Mouse (Mus musculus): Measurements from ENCODE around the gene Hdhd3.

Hdhd3 gene

DNA sequence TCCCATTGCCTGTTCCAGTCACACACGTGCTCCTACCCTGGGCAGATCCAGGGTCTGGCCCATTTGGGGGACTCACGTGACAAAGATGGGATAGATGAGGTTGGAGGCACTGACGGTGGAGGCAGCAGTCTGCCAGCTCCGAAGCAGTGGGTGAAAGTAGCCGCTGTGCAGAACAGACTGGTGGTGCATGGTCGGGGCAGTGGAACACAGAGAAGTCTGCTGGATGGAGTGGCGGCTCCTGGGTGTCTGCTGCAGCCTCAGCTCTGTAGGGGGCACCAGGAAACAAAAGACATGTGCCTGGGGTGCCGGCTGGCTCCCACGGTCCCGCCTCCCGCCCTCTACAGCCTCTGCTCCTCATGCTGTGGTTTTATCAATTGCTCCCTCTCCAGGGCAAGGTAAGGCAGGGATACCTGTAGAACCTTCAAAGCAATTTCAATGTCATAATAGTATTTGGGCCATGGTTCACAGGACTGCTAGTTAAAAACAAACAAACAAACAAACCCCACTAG is 10.8 kb upstream of the Hdhd3 start:
- DNase-seq (ENCODE audit: inconsistent age in 2 of 2, low spot score in 1 of 2): peak in 1 of 2 experiments; percentile 32

DNA sequence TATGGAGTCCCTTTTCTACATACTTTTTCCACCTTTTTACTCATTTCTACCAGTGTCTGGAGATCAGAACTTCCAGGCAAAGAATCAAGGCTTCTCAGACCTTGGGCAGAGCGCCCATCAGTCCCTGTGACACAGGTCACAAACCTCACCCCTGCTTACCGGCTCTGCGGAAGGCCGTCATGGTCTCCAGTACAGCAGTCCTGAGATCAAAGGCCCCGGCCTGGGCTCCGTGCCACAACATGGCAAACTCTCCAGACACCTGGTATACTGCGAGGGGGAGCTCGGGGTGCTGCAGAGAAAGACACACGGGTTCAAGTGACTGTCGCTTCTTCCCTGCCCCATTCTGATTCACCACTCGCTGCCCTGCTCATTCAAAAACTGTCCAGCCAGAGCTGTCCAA is 6.7 kb upstream of the Hdhd3 start:
- peak; percentile 97 for DNase-seq (ENCODE audit: inconsistent age in 2 of 2, low spot score in 1 of 2)

DNA sequence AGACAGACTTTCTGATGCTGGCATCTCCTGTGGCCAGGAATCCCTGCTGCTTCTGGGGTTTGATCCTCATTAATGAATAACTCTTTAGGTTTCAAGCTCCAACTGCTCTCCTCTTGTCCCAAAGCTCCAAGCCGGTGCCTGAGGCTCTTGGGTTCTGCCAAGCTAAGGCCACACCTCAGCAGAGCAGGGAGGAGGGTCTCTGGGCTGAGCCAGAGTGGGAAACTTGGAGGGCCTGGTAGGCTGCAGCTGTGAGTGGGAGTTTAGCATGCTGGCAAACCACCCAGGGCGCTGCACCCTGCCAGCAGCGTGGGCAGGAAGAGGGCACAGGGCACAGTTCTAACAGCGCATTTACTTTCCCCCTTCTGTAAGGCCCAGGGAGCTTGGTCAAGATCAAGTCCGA is 5.6 kb upstream of the Hdhd3 start:
- peak in 1 of 2 experiments; percentile 25 for DNase-seq (ENCODE audit: inconsistent age in 2 of 2, low spot score in 1 of 2)

DNA sequence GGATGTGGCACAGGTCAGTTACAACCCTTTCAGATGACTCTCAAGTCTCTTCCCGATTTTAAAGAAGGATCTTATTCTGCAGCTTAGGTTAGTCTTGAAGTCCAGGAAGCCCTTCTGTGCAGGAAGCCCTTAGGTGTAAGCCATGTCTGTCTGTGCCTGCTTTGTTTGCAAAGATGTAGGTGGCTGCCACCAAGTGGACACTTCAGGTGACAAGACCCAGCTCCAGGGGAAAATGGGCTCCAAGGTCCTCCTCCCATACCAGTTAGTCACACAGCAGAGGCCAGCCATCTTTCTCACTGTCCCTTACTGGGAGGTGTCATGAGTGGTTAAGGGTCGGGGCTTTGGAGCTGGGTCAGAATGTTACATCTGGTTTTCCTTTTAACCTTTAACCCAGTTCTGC is 3.5 kb upstream of the Hdhd3 start:
- DNase-seq (ENCODE audit: inconsistent age in 2 of 2, low spot score in 1 of 2): peak; percentile 65 to 79

DNA sequence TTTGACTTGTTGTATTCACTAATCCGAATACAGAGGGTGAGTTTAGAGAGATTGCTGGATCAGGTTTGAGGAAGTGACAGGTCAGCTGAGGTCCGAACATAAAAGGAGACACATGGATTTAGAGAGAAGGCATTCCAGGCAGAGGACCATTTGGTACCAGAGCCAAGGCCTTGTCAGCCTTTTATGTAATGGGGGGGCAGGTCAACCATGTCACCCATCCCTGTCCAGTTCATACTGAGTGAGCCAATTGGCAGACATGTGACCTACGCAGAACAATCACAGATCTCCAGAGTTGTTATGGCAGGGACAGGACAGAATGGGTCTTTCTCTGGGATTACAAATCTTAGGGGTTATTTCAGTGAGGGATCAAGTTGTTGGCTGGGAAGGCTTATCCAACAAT is 2.7 kb upstream of the Hdhd3 start:
- peak in 1 of 2 experiments; percentile 64 for DNase-seq (ENCODE audit: inconsistent age in 2 of 2, low spot score in 1 of 2)

DNA sequence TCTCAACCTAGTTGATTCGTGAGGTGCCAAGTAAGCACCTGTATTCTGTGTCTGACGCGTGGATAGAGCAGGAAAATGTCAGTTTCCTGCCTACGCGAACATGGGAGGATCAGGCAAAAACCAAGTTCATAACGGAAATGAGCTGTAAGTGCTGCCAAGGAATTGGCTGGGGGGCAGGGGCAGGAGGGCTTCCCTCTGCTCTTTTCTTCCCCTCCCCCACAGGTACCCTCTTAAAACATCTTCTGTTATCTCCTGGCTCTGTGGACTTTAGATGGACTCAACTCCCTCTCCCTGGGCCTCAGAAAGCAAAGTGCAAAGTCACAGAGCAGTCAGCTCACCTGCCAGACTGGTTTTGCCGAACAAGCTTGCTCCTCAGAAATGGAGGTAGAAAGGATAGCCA is 298 bp downstream of the Hdhd3 start:
- DNase-seq (ENCODE audit: inconsistent age in 2 of 2, low spot score in 1 of 2): peak in 1 of 2 experiments; percentile 45

DNA sequence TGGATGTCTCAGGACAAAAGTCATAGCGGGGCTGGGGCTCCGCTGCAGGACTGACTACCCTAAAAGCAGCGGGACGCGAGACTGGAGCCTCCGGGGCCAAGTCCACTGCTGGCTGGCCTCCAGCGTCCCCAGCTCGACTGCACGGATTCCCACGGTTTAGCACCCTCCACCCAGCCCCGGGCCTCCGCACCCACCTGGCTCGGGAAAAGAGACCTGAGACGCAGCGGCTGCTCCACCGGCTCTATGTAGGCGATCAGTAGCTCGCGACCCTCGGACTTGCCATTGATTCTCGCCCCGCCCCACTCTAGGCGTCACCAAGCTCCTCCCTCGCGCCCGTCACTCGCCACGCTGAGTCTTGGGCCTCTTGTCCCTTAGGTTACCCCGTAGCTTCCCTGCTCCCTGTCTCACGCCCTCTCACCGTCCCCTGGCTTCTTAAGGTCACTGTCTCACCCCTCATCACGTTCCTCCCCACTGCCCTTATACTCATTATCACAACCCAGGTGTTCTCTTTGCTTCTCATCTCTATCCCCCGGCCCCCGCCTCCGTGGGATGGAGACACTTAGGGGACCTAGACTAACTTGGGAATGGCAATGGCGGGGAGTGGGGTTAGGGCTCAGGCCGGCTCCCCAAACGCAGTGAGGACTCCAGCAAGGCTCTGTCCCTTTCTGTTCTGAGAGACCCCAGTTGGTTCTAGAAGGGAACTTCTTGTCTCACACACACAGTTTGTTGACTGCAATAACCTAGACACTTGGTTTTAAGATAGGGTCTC is 1.1 kb downstream of the Hdhd3 start:
- peak; percentile 94 to 98 for DNase-seq (ENCODE audit: inconsistent age in 2 of 2, low spot score in 1 of 2)

DNA sequence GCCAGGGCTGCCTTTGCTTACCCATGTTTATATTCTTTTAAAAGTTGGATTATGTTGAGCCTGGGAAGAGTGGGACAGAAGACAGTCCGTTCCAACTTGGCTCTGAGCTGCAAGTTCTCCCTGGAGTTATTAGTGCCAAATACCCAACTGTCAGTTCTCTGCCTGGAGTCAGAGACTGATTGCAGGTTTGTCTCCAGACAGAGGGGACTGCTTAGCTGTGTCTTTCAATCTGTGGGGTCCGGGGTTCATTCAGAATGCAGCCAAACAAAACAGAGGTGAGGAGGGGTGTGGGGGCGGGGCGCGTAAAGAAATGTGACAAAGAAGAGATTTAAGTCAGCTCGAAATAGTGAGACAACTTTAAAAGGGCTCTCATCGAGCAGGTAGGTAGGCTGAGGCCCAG is 1.7 kb downstream of the Hdhd3 start:
- DNase-seq (ENCODE audit: inconsistent age in 2 of 2, low spot score in 1 of 2): no peak

DNA sequence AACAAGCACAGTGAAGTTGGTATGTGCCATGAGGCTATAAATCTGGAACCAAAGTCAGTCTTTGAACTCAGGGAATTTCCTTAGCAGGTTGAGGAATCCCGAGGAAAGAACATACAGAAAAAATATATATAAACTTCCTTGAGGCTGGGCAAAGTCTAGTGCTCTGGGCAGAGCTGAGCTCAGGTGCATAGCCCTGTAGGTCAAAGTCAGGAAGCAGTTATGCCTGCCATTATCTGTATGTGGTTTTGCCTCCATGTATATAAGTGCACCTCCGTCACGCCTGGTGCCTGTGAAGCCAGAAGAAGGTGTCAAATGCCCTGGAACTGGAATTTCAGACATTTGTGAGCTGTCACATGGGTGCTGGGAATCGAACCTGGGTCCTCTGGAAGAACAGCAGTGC is 2.5 kb downstream of the Hdhd3 start:
- peak in 1 of 2 experiments; percentile 22 for DNase-seq (ENCODE audit: inconsistent age in 2 of 2, low spot score in 1 of 2)

DNA sequence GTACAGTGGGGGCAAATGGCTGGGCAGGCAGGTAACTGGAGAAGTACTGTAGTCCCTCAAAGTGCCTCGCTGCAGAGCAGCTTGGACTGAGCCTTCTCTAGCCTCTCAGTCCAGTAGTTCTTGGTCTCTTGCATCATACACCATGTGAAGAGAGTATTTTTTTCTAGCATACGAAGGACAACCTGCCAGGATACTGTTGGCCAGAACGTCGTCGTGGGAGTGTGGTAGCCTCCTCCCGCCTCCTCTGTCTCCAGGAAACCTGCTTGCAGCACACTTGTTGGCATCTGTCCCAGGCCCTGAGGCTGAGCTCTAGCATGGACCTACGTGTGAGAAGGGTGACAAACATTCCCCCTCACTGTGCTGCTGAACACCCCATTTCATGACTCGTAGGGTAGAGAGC is 6.5 kb downstream of the Hdhd3 start:
- peak; percentile 80 to 91 for DNase-seq (ENCODE audit: inconsistent age in 2 of 2, low spot score in 1 of 2)

DNA sequence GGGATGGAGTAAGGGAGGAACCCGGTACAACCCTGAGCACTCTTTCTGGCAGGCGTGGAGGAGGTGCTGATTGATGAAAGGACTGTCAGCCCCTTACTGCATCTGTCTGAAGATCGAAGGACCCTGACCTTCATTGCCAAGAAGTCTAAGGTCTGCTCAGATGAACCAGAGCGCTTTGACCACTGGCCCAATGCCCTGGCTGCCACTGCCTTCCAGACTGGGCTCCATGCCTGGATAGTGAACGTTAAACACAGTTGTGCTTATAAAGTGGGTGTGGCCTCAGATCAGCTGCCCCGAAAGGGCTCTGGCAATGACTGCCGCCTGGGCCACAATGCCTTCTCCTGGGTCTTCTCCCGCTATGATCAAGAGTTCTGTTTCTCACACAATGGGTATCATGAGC is 7.3 kb downstream of the Hdhd3 start:
- peak in 1 of 2 experiments; percentile 71 for DNase-seq (ENCODE audit: inconsistent age in 2 of 2, low spot score in 1 of 2)

DNA sequence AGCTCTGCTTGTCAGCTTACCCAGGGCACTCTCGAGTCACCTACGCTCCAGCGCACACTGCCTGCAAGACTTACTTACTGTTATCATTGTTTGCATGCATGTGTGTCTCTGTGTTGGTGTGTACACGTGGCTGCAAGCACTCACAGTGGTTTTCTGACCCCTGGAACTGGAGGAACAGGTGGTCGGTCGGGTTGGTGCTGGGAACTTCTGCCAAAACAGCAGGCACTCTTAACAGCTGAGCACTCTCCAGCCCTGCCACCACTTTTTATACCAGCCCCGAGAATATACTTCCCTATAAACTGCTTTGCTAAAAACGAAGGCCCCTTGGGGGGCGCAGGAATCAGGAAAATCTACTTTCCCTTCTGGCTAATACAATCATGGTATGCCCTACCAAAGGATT is 9.0 kb downstream of the Hdhd3 start:
- DNase-seq (ENCODE audit: inconsistent age in 2 of 2, low spot score in 1 of 2): no peak

DNA sequence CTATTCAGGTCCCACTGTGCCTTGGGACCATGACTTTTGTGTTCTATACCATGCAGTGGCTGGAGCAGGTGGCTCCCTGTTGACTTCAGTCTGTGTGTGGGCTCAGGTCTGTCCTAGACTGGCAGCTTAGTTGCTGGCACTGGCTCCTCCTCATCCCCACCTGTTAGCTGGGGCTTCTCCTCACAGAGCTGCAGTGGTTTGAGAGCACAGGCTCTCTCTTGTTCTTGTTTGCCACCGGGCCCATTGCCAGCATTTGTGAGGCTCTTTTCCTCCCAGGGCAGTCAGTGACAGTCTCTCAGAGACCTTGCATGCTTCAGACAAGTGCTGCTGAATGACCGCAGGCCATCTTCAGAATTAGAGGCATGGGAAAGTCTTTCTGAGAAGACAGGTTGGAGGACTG is 10.6 kb downstream of the Hdhd3 start:
- DNase-seq (ENCODE audit: inconsistent age in 2 of 2, low spot score in 1 of 2): no peak

DNA sequence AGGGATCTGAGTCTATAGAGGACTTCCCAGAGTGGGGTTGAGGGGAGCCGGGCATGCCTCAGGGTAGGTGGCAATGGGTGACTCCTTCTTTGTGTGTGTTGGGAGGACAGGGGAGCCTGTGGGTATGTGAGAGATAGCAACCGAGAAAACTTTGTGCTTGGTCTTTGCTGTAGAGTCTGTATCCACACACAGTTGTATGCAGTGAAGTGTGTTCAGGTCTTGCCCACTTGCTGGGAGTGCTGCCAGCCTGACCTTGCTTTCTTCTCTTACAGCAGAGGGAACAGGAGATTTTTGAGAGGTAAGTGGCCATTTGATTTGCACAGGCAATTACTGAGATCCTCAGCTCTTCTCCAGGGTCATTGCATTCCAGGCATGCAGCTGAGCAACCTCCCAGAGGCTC is 15.4 kb downstream of the Hdhd3 start:
- peak; percentile 46 to 58 for DNase-seq (ENCODE audit: inconsistent age in 2 of 2, low spot score in 1 of 2)

DNA sequence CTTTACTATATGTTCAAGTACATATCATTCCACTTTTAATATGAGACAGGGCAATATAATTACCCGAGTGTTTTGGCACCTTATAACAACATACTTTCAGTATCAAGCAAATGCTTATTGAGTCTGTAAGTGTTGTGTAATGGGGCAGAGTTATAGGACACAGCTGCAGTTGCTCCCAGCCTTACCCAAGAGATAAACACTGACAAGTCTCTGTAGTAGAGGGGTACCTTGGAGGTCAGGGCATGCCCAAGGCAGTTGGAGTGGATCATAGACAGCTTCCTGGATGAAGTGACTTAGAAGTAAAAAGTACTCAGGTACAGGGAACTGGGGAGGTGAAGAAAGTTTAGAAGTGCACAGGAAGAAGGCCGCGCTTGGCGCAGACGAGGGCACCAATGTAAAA is 16.1 kb downstream of the Hdhd3 start:
- no peak for DNase-seq (ENCODE audit: inconsistent age in 2 of 2, low spot score in 1 of 2)

DNA sequence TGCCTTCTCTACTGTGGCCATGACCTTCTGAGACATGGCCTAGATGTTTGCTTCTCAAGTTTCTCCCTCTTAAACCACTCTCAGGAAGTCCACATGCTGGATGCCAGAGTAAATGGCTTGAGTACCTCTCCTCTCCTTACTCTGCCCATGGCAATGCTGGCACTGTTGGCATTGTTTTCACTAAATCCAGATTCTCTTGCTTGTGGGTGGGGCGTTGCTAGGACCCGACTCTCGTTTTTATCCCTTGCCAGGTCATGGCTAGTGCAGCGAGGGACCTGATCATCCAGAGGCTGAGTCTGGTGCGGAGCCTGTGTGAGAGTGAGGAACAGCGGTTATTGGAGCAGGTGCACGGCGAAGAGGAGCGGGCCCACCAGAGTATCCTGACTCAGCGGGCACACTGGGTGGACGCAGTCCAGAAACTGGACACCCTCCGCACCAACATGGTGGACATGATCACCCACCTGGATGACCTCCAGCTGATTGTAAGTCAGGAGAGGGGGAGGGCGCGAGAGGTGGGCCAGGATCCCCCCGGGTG is 17.0 kb downstream of the Hdhd3 start:
- DNase-seq (ENCODE audit: inconsistent age in 2 of 2, low spot score in 1 of 2): no peak

DNA sequence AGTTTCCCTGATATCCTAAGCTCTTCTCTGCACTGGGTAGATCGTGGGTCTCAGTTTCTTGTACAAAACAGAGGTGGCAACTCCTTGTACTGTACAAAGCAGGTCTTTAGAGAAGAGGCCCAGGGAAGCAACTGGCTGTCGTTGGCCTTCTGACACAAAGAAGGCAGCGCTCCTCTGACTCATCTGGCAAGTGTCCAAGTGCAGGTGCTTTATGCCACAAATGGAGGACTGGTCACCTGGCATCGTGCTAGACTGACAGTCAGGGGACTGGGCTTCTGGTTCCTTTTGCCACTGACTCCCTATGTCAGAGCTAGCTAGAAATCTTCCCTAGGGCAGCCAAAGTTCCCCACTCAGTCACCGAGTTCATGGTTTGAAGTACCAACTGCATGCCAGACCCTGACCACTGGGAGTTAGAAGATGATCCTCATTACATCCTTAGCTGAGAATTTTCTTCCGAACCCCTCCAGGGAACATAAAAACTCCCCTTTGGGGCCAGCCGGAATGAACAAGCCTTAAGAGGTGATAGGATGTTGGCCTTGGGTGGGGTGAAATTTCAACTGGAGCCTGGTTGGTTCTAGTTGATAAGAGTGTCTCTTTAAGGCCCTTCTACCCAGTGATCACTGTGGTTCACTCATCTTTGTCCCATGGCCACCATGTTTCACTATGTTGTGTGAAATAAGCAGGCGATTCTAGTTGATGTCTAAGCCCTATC is 17.7 kb downstream of the Hdhd3 start:
- DNase-seq (ENCODE audit: inconsistent age in 2 of 2, low spot score in 1 of 2): peak; percentile 63 to 75

DNA sequence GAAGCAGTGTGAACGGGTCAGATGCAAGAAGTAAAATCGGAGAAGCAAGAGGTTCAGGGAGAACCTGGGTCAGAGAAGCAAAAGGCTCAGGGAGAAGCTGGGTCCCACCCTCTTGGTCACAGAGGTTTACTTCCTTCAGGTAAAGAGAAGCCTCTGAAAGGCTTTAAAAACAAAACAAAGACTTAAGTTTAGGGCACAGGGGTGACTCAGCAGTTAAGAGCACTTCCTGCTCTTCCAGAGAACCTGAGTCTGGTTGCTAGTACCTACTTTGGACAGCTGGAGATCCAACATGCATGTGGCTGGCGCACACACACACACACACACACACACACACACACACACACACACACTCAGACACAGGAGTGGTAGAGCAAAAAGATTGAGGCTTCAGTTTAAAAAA is 18.3 kb downstream of the Hdhd3 start:
- no peak for DNase-seq (ENCODE audit: inconsistent age in 2 of 2, low spot score in 1 of 2)

DNA sequence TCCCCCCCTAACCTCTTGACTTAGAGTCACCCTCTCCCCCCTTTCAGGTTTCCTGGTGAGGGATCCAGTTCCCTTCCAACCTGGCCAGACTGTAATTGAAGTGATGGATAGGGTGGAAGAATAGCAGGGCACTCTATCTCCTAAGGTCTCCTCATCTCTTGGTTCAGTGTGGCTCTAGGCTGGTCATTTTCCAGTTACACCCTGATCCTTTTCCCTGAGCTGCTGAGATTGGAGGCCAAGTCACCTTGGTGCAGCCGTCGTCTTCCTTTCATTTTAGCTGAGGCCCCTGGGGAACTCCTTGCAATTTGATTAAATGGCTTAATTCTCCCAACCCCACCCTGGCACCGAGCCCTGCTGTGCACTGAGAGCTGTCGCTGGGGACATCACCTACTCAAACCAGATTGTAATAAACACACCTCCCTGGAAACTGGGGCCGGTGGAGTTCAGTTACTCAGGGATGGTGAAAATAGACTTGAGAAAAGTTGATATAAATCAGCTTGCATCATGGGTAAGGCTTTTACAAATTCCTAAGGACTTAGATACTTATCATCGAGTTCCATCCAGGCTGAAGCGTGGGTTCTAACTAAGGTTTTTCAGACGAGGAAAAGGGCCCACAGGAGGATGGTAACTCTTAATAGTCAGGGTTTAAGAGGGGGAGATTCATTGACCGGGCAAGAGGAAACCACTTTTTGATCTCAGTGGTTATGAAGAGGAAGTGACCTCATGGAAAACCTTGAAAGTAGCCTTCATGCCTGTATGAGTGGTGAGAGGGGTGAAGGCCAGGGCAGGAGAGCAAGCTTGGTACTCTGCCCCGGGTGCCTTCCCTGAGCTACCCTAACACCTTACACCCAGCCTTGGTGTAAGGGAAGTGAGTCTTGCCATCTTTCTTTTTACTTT is 22.3 kb downstream of the Hdhd3 start:
- peak; percentile 73 to 81 for DNase-seq (ENCODE audit: inconsistent age in 2 of 2, low spot score in 1 of 2)

DNA sequence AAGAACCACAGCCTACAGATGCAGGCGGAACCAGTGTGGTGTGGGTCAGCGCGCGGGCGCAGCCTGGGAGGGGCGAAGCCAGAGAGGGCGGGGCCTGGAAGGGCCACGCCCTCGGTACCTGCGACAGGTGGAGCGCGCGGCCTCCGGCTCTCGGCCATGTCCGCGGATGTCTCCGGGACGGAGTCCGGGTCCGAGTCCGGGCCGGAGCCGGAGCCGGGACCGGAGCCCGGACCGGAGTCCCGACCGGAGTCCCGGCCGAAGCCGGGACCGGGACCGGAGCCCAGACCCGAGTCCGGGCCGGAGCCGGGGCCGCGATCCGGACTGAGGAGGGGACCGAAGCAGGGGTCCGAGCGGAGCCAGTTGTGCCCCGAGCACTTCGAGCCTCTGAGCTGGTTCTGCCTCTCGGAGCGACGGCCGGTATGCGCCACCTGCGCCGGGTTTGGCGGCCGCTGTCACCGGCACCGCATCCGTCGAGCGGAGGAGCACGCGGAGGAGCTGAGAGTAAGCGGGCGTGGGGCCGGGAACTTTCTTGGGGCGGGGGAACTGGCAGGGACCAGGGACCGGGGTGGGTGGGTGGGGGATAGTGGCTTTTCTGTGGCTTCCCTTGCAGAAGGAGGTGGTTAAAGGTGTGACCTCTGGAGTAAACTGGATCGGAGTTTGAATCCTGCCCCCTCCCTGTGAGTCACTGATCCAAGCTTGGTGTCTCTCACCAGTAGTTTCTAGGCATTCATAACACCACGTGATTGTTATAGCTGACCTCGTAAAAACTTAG is 23.1 kb downstream of the Hdhd3 start, which contains the start of gene Bspry:
Bspry (plus strand) TSS at position 117 of the 772 bp plus-strand sequence.
- DNase-seq (ENCODE audit: inconsistent age in 2 of 2, low spot score in 1 of 2): peak; percentile 72 to 80
